Mouse (Mus musculus) urinary bladder, postnatal 25 days (tissue): ENCODE data around the gene Tmem63a.

Experiments used
- DNase-seq: peaks from one replicate; pipeline ENCODE4 v3.0.0; 2022; ENCODE audit warnings: low spot score

The Tmem63a gene

DNA sequence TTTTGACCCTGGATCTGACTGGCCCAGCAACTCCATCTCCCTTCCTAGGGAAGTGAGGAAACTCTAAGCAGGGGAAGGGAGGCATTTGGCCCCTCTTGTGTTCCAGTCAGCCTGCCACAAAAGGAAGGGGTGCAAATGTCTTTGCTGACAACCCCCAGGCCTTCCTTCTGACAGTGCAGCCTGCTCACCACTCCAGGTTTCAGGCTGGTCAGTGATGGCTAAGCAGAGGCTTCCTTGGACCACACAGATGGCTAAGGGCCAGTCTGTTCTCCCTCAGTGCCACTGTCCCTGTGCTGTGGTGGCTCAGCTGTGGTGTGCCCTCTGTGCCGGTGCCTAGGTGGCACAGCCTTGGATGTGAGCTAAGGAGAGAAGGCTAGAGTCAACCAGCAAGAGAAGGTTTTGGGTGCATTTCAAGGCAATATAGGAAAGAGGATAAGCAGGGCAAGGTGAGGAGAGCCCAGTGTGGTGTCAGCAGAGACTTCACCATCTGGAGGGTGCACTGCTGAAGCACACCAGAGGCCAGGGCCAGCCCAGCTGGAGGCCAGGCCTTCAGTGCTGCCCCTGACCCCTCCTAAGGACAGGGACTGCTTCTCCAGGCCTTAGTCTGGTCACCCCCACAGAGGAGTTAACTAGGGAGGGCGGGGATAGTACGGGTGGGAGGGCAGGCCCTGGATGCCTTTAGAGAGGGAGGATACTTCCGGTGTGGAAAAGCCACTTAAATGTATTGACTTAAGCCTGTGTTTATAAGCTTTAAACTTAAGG is 68.2 kb downstream of the Tmem63a start:
- DNase-seq, result no peak

DNA sequence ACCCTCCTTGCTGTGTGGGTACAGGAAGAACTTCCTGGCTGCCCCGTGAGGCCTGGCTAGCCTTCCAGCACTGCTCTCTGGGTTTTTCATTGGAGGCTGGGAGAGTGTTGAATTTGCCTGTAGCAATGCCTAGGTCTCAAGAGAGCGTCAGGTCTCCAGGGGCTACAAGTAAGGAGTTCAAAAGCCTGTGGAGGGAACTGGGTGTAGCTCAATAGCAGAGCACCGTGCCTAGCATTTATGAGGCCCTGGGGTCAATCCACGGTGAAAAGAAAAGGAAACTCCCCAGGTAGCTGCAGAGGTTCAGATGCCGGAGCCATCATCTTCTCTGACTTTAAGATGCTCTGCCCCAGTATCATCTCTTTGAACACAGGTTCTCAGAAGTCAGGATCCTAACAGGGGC is 69.5 kb downstream of the Tmem63a start:
- DNase-seq, result no peak

DNA sequence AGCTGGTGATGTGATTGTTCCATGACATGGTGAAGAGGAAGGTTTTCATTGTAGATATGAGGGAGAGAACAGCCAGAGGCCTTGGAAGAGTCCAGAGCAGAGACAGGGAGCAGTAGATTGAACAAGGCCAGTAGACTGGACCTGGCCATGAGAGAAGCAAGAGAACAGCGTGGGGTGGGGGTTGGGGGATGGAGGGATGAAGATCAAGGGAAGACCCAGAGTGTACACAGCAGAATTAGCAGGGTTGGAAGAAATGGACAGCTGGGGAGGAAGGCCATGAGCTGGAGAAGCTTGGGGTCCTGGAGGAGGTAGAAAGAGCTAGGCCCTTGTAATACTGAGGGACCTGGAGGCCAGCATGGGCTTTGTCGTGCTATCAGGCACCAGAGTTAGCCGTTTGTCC is 70.3 kb downstream of the Tmem63a start:
- no peak for DNase-seq

DNA sequence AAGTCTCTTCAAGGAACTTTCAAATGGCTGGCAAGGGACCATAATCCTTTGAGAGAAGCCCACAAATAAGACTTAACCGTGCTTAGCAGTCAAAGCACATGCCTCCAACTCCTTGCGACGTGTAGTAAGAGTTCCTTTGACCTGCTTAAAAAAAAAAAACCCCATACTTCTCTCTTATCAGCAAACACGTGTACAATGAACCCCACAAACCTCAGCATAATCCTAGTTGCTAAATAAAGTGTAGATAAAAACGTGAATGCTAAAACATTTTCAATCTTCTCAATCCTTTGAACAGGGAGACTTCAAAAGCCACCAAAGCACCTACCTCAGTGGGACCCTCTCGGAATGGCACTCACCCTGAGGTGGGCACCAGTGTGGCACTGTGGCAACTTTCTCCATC is 71.3 kb downstream of the Tmem63a start:
- DNase-seq, result no peak

- DNase-seq, result peak; percentile 33
Observed at GRCm38 (mm10) chr1:181014731-181015500, 72.8 kb downstream of the Tmem63a start.

DNA sequence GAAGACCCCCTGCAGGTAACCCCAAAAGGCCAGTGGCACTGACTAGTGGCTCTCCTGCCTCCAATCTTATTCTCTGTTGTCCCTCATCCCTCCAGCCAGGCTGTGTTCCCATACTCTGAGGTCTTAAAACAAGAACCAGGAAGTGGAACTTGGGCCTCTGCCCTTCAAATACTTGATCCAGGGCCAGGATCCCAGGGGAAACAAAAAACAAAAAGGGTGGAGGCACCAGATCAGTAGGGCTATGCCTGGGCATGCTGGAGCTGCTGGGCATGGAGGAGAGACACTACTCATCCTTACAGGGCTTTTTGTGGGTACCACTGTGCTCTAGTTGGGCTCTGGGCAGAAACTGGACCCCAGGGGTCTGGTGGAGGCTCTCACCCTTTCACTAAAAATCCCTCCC is 73.4 kb downstream of the Tmem63a start:
- peak; percentile 59 for DNase-seq

DNA sequence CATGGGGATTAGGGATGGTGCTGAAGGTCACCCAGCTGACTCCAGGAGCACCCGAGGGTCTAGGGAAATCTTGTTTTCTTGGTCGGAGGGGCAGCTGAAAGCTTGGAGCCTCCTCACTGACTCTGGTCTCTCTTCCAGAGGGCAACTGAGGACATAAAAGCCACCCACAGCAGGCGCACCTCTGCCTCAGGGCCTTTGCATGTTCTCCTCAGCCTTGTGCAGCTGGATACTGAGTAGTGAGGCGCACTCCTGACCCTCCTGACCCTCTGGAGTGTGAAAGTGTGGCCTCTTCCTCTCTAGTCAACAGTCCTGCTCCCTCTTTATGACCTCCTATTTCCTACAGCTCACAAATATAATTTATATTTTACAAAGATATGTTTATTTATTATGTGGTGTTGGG is 73.9 kb downstream of the Tmem63a start:
- no peak for DNase-seq

DNA sequence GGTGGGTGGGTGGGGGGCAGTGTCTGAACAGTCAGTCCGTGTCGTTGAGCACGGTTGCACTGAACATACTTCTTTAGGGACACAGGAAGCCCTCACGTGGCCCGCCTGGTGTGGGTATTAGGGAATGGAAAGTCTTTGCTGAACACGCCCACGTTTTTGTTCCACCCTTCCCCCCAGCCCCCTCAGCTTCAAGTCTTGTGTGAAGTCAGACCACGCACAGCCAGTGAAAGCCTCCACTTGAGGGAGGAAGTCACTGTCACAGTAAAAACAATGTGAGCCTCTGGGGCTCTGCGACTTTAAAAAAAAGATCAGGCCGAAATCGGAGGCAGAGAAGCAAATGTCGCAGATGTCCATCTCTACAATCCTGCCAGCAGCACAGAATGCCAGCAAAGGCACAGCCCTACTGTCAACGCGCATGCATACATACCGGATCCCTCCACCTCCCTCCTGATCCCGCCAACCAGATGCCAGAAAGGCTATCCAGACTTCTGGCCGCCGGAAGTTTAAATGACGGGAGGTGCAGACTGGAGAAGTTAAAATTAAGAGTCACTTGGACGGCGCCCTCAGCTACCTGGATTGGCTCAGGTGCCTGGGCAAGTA is 74.5 kb downstream of the Tmem63a start:
- DNase-seq, result peak; percentile 63

GRCm38 (mm10) chr1:181017212-181017711 is 75.1 kb downstream of the Tmem63a start:
- DNase-seq, result peak; percentile 75

DNA sequence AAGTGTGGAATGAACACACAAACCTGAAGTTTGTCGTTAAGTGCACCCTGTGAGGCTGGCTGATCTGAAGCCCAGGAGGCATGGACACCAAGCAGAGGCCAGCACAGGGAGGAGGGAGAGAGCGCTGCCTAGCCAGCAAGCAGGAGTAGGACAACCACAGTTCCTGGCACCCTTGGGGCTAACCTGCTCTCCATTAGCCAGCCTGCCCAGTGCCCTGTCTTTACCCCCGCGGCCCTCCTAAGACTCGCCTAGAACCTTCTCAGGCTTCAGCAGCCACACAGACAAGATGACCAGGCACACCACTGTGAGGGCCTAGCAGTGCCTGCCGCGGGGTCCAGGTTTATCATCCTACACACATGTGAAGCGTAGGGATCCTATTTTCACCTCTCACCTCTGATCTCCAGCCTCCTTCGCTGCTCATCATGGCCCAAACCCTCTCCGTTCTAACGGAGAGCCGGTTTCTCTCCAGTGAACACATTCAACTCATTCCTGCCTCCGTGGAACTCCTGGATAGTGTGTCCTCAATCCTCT is 75.8 kb downstream of the Tmem63a start:
- no peak for DNase-seq

- DNase-seq, result no peak
Observed at GRCm38 (mm10) chr1:181020756-181021487, 78.8 kb downstream of the Tmem63a start, which contains the start of gene Ephx1. TSS of gene Ephx1 (minus strand) at chr1:181020904.

DNA sequence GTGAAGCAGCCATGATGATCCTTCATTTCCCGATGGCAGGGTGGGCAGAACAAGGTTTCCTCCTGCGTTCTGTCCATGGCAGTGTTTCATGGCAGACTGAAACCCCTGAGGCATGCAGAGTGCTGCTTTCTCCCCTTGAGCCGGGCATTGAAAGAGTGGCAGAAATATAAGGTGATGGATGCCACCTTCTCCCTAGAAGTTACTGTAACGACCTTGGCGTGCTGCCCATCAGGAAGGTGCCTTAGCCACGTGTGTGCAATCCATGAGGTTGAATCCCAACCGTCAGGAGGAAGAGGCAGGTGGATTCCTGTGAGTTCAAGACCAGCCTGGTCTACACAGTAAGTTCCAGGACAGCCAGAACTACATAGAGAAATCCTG is 79.3 kb downstream of the Tmem63a start:
- no peak for DNase-seq

DNA sequence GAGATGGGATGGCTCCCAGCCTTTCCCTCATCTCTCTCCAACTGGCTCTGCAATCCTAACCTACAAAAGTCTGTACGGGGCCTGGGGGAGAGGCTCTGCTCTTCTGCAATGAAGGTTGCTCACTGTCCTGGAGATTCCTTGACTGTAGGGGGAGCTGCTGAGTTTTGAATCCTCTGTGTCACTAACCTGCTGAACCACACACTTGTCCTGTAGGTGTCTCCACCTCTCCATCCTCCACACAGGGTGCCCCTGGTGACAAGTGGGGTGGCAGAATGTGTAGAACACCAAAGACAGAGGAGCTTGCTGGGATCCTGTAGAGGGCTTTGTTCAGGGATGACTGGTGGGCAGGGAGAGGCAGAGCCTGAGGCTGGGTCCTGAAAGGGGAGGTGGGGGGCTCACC is 80.1 kb downstream of the Tmem63a start:
- peak; percentile 60 for DNase-seq
